Mouse (Mus musculus) common myeloid progenitor, adult 5-6 weeks (primary cell): ENCODE measurements around the gene Psip1. TPM values are rescaled to one million over a fixed set of nuclear protein-coding genes. Genes with fewer than 3 reads are reported as not detected.
"Not testable (repeated sequence)": the region's sequence is repeated elsewhere in the genome, so short reads cannot be mapped to it uniquely, and the experiment has no call there.

Source experiments
- ATAC-seq: replicated peaks from 2 replicates; pipeline ENCODE4 v1.8.0; 2016; ENCODE audit warnings: low read depth, mild to moderate bottlenecking, moderate TSS enrichment, inconsistent platforms; ENCODE audit not compliant: poor library complexity, severe bottlenecking
- total RNA-seq: library from RNA; stranded (forward); fragments of 200-1000, 187-1606 nt; gene quantifications from 2 replicates; pipeline ENCODE4 v1.2.3, GENCODE M21; 2017

The Psip1 gene
- total RNA-seq, 1 experiment from 2014 or later, result 299 TPM

GRCm38 (mm10) chr4:83511083-83511482, 24.8 kb upstream of the Psip1 start:
- no peak for ATAC-seq

- ATAC-seq, result no peak
These were observed 23.3 kb upstream of the Psip1 start for GRCm38 (mm10) chr4:83509600-83509999.

- ATAC-seq, result no peak
These were observed 14.8 kb upstream of the Psip1 start for GRCm38 (mm10) chr4:83501037-83501430.

- no peak for ATAC-seq
These were observed 14.1 kb upstream of the Psip1 start for GRCm38 (mm10) chr4:83500154-83501036.

- ATAC-seq, result not testable (repeated sequence)
These were observed 10.8 kb upstream of the Psip1 start for GRCm38 (mm10) chr4:83497013-83497412.

- ATAC-seq, result no peak
These were observed 6.9 kb upstream of the Psip1 start for GRCm38 (mm10) chr4:83493112-83493511.

GRCm38 (mm10) chr4:83489121-83489520, 2.9 kb upstream of the Psip1 start:
- no peak for ATAC-seq

- peak; percentile 88 for ATAC-seq
These were observed 533 bp downstream of the Psip1 start for GRCm38 (mm10) chr4:83485735-83486116.

GRCm38 (mm10) chr4:83485250-83485649, 1.0 kb downstream of the Psip1 start:
- no peak for ATAC-seq

- no peak for ATAC-seq
These were observed 18.1 kb downstream of the Psip1 start for GRCm38 (mm10) chr4:83468208-83468607.

- no peak for ATAC-seq
These were observed 18.6 kb downstream of the Psip1 start for GRCm38 (mm10) chr4:83467615-83468014.

- no peak for ATAC-seq
These were observed 21.4 kb downstream of the Psip1 start for GRCm38 (mm10) chr4:83464827-83465226.

GRCm38 (mm10) chr4:83460106-83460505, 26.2 kb downstream of the Psip1 start:
- ATAC-seq, result no peak

GRCm38 (mm10) chr4:83450785-83451184, 35.5 kb downstream of the Psip1 start:
- ATAC-seq, result no peak

GRCm38 (mm10) chr4:83441050-83441449, 45.2 kb downstream of the Psip1 start:
- no peak for ATAC-seq

GRCm38 (mm10) chr4:83439045-83439444, 47.2 kb downstream of the Psip1 start:
- peak; percentile 87 for ATAC-seq

GRCm38 (mm10) chr4:83438116-83438515, 48.1 kb downstream of the Psip1 start:
- ATAC-seq, result no peak

- no peak for ATAC-seq
These were observed 49.9 kb downstream of the Psip1 start for GRCm38 (mm10) chr4:83436375-83436774.

- ATAC-seq, result no peak
These were observed 53.4 kb downstream of the Psip1 start for GRCm38 (mm10) chr4:83432901-83433300.

GRCm38 (mm10) chr4:83431950-83432349, 54.3 kb downstream of the Psip1 start:
- ATAC-seq, result no peak

GRCm38 (mm10) chr4:83428845-83429244, 57.4 kb downstream of the Psip1 start:
- ATAC-seq, result peak; percentile 71

GRCm38 (mm10) chr4:83427696-83428095, 58.6 kb downstream of the Psip1 start:
- ATAC-seq, result no peak
